Comparison of ENCODE assay signal across 9 mouse cellular contexts in genomic region chr15:100550280-100550679, GRCm38 (mm10). TPM values are rescaled to one million over a fixed set of nuclear protein-coding genes. Genes with fewer than 3 reads are reported as not detected.
A peak's percentile ranks its signal among the peaks of the same experiment; 100 is the strongest.
DNase-seq lines count a peak whose midpoint lies in the region; ATAC-seq lines count a peak whose summit lies in the region.
"Had no signal": no experiment of that assay in that cellular context is flagged by ENCODE, and none has a peak within 500 bp of the region (broad histone marks: within the 10 kb centered on the region; RNA-seq: fewer than 3 reads in every experiment).

No protein-coding gene starts in this region.

- H3K4me3 ChIP-seq in heart, embryonic 14.5 days (ENCODE audit: control insufficient read depth in 1 of 2, insufficient read depth in 1 of 2, low read depth in 1 of 2, low read length in 2 of 2) = peak overlapping the region in 1 of 2 experiments; percentile 87; a peak in 1 of 4 replicates
- H3K4me3 ChIP-seq in embryonic facial prominence, embryonic 13.5 days = no peak overlapping the region; the same call in 1 of the 2 replicates
- peak overlapping the region; percentile 71 for H3K4me3 ChIP-seq in kidney, embryonic 15.5 days (replicated peaks)
- H3K4me3 ChIP-seq in midbrain, embryonic 15.5 days = peak overlapping the region; percentile 76

- no peak for ATAC-seq in heart, embryonic 14.5 days (ENCODE audit: insufficient number of reproducible peaks, insufficient read depth, low FRiP score, low read depth)
- no peak for ATAC-seq in embryonic facial prominence, embryonic 13.5 days (ENCODE audit: insufficient number of reproducible peaks, insufficient read depth, low FRiP score, low TSS enrichment, low read depth)
- ATAC-seq in kidney, embryonic 15.5 days (replicated peaks; ENCODE audit: low FRiP score) = no peak
- no peak for ATAC-seq in midbrain, embryonic 15.5 days (replicated peaks)
- no peak for ATAC-seq in megakaryocyte, adult 5-6 weeks (ENCODE audit: poor library complexity, severe bottlenecking)

- H3K9me3 ChIP-seq in heart, embryonic 14.5 days (ENCODE audit: control insufficient read depth, low read length) = no peaks in the 10 kb centered on the region
- H3K9me3 ChIP-seq in embryonic facial prominence, embryonic 13.5 days = peaks cover 7% of the 10 kb centered on the region; the same call in 1 of the 2 replicates
- H3K9me3 ChIP-seq in kidney, embryonic 15.5 days (replicated peaks) = peaks cover 4% of the 10 kb centered on the region; the same call in 1 of the 2 replicates
- no peaks in the 10 kb centered on the region for H3K9me3 ChIP-seq in midbrain, embryonic 15.5 days
- H3K9me3 ChIP-seq: G1E had no signal

- 0 out of 2 replicates have a peak overlapping the region, but pooled peaks have one; percentile 93 for H3K9ac ChIP-seq in heart, embryonic 14.5 days (ENCODE audit: low read length)
- no peak overlapping the region for H3K9ac ChIP-seq in embryonic facial prominence, embryonic 13.5 days
- H3K9ac ChIP-seq in kidney, embryonic 15.5 days = peak overlapping the region; percentile 84; the same call in 1 of the 2 replicates
- no peak overlapping the region for H3K9ac ChIP-seq in midbrain, embryonic 15.5 days

- no peaks in the 10 kb centered on the region for H3K27me3 ChIP-seq in heart, embryonic 14.5 days (ENCODE audit: control insufficient read depth, insufficient read depth, low read length)
- no peaks in the 10 kb centered on the region for H3K27me3 ChIP-seq in embryonic facial prominence, embryonic 13.5 days
- no peaks in the 10 kb centered on the region for H3K27me3 ChIP-seq in kidney, embryonic 15.5 days
- H3K27me3 ChIP-seq in midbrain, embryonic 15.5 days (replicated peaks) = no peaks in the 10 kb centered on the region

- peaks cover 4 to 14% of the 10 kb centered on the region in 2 experiments for H3K4me1 ChIP-seq in heart, embryonic 14.5 days (ENCODE audit: control insufficient read depth in 2 of 2, insufficient read depth in 2 of 2, low read length in 2 of 2)
- peaks cover 10% of the 10 kb centered on the region for H3K4me1 ChIP-seq in embryonic facial prominence, embryonic 13.5 days
- peaks cover 12% of the 10 kb centered on the region for H3K4me1 ChIP-seq in kidney, embryonic 15.5 days
- H3K4me1 ChIP-seq in midbrain, embryonic 15.5 days = peaks cover 25% of the 10 kb centered on the region

- no peak overlapping the region for H3K27ac ChIP-seq in heart, embryonic 14.5 days (replicated peaks in 1 of 2; ENCODE audit: control insufficient read depth in 1 of 2, insufficient read depth in 1 of 2, low read depth in 2 of 2, low read length in 2 of 2)
- H3K27ac ChIP-seq in embryonic facial prominence, embryonic 13.5 days = no peak overlapping the region
- H3K27ac ChIP-seq in kidney, embryonic 15.5 days = no peak overlapping the region
- H3K27ac ChIP-seq in midbrain, embryonic 15.5 days = no peak overlapping the region

- WGBS in heart, embryonic 14.5 days = 86% methylated on average over 4 of the region's 4 CpGs
- 96% methylated on average over 4 of the region's 4 CpGs for WGBS in embryonic facial prominence, embryonic 13.5 days
- 92% methylated on average over 4 of the region's 4 CpGs for WGBS in kidney, embryonic 15.5 days
- 92% methylated on average over 4 of the region's 4 CpGs for WGBS in midbrain, embryonic 15.5 days

- peaks cover 12% of the 10 kb centered on the region; the same call in 1 of the 2 replicates for H3K36me3 ChIP-seq in heart, embryonic 14.5 days (ENCODE audit: control insufficient read depth, insufficient read depth, low read length)
- peaks cover 26% of the 10 kb centered on the region for H3K36me3 ChIP-seq in embryonic facial prominence, embryonic 13.5 days
- peaks cover 42% of the 10 kb centered on the region for H3K36me3 ChIP-seq in kidney, embryonic 15.5 days
- H3K36me3 ChIP-seq in midbrain, embryonic 15.5 days (replicated peaks) = 0 out of 2 replicates have a peak, but pooled peaks cover 2% of the 10 kb centered on the region

- peak overlapping the region; percentile 94 for H3K4me2 ChIP-seq in heart, embryonic 14.5 days (ENCODE audit: low read length)
- H3K4me2 ChIP-seq in embryonic facial prominence, embryonic 13.5 days = peak overlapping the region; percentile 88; the same call in 1 of the 2 replicates
- H3K4me2 ChIP-seq in kidney, embryonic 15.5 days = peak overlapping the region; percentile 88
- H3K4me2 ChIP-seq in midbrain, embryonic 15.5 days = peak overlapping the region; percentile 84

- DNase-seq in heart, adult 11 months = no peak
- DNase-seq in embryo, embryonic 11 days = no peak
- DNase-seq in layer of hippocampus, adult 9-11 months = no peak

RNA-seq across cellular contexts. Expression of gene Tfcp2, which starts 1.5 kb away (rescaled TPM):
- polyA plus RNA-seq in heart, embryonic 14.5 days (2014; fragmentation: Nextera tagmentation; extraction: Ambion mirVana) = 17.1 and 19.9 TPM in 2 replicates
- polyA plus RNA-seq in embryonic facial prominence, embryonic 13.5 days (2015; fragmentation: Nextera tagmentation; extraction: Ambion mirVana) = 26.4 and 32.5 TPM in 2 replicates
- 38.1 and 38.2 TPM in 2 replicates for polyA plus RNA-seq in kidney, embryonic 15.5 days (2015; fragmentation: Nextera tagmentation; extraction: Ambion mirVana)
- polyA plus RNA-seq in midbrain, embryonic 15.5 days (2015; fragmentation: Nextera tagmentation; extraction: Ambion mirVana) = 40.2 and 42.8 TPM in 2 replicates
- total RNA-seq in megakaryocyte, adult 5-6 weeks (2015) = 1.2 and 2.0 TPM in 2 replicates
- total RNA-seq in megakaryocyte, adult 5-6 weeks (2017) = 3.8 and 4.0 TPM in 2 replicates

RNA-seq across cellular contexts. Expression of gene Pou6f1, which starts 49.5 kb away (rescaled TPM):
- polyA plus RNA-seq in heart, embryonic 14.5 days (2014; fragmentation: Nextera tagmentation; extraction: Ambion mirVana) = 7.1 and 8.2 TPM in 2 replicates
- polyA plus RNA-seq in embryonic facial prominence, embryonic 13.5 days (2015; fragmentation: Nextera tagmentation; extraction: Ambion mirVana) = 14.4 and 18.2 TPM in 2 replicates
- 8.4 and 9.1 TPM in 2 replicates for polyA plus RNA-seq in kidney, embryonic 15.5 days (2015; fragmentation: Nextera tagmentation; extraction: Ambion mirVana)
- polyA plus RNA-seq in midbrain, embryonic 15.5 days (2015; fragmentation: Nextera tagmentation; extraction: Ambion mirVana) = 43.0 and 43.4 TPM in 2 replicates
- 1.0 and 1.1 TPM in 2 replicates for total RNA-seq in megakaryocyte, adult 5-6 weeks (2015)
- total RNA-seq in megakaryocyte, adult 5-6 weeks (2017) = 0.37 and 0.73 TPM in 2 replicates

RNA-seq across cellular contexts. Expression of gene Csrnp2, which starts 55.0 kb away (rescaled TPM):
- polyA plus RNA-seq in heart, embryonic 14.5 days (2014; fragmentation: Nextera tagmentation; extraction: Ambion mirVana) = 7.8 and 8.1 TPM in 2 replicates
- 24.3 and 24.8 TPM in 2 replicates for polyA plus RNA-seq in embryonic facial prominence, embryonic 13.5 days (2015; fragmentation: Nextera tagmentation; extraction: Ambion mirVana)
- polyA plus RNA-seq in kidney, embryonic 15.5 days (2015; fragmentation: Nextera tagmentation; extraction: Ambion mirVana) = 16.0 and 16.9 TPM in 2 replicates
- 53.5 and 55.7 TPM in 2 replicates for polyA plus RNA-seq in midbrain, embryonic 15.5 days (2015; fragmentation: Nextera tagmentation; extraction: Ambion mirVana)
- 0.65 and 1.2 TPM in 2 replicates for total RNA-seq in megakaryocyte, adult 5-6 weeks (2015)
- 0.70 and 0.81 TPM in 2 replicates for total RNA-seq in megakaryocyte, adult 5-6 weeks (2017)

Comparison
In these comparisons a context has a peak if more than half of its experiments do, and no peak if none do; other contexts are left out.
1. H3K9ac ChIP-seq: peak in heart, embryonic 14.5 days (single experiment) and kidney, embryonic 15.5 days (single experiment); none in embryonic facial prominence, embryonic 13.5 days (single experiment) and midbrain, embryonic 15.5 days (single experiment).
2. Peak in every context shown above with its lines, with median percentiles within 50 percentile points of each other: H3K4me2 ChIP-seq.